Mouse (Mus musculus) cerebellum, postnatal 14 days (tissue): ENCODE data around the gene Rps9.
"Not testable (repeated sequence)": the region's sequence is repeated elsewhere in the genome, so short reads cannot be mapped to it uniquely, and the experiment has no call there.

Source experiments
- DNase-seq, 2 experiments: peaks; one replicate each; pipeline ENCODE4 v3.0.0; 2021; ENCODE audit warnings: mixed read lengths in 2 of 2

The Rps9 gene

DNA sequence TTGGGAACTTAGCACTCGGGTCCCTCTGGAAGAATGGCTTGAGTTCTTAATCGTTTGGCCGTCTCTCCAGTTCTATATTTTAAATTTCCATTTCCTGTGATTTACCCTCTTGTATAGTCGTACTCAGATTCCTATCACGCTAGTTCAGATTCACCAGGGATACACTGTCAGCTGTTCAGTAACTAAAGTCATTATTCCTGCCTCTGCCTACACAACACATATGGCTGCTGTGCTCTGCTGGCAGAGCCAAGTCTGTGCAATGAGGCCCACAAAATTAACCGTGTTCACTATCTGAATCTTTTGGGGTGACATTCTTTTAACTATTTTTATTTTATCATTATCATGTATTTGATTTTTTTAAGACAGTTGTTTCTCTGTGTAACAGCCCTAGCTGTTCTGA lies 5.3 kb upstream of the Rps9 start:
- no peak for DNase-seq

DNA sequence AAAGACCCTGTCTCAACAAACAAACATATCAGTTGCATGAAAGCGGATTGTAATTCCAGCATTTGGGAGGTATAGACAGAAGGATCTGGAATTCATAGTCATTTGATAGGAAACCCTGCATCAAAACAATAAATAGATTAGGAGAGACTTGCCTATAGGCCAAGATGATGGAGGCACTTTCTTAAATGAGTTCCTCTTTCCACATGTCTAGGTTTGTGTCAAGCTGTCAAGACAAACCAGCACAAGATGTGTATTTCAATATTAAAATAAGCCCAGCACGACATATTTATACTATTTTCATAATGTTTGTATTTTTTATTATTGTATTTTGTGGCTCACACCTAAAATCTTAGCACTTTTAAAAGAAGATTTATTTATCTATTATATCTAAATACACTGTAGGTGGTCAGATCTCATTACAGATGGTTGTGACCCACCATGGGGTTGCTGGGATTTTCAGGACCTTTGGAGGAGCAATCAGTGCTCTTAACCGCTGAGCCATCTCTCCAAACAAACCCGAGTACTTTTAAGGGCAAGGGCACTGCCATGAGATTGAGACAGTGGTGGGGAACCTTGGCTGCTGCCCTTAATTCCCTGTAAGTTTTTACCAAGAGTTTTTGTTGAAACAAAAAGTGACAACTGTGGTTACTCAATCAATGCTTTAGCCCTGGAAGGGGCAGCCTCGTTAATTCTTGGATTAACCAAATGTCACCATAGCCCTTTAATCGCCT lies 480 bp upstream of the Rps9 start:
- DNase-seq: no peak

DNA sequence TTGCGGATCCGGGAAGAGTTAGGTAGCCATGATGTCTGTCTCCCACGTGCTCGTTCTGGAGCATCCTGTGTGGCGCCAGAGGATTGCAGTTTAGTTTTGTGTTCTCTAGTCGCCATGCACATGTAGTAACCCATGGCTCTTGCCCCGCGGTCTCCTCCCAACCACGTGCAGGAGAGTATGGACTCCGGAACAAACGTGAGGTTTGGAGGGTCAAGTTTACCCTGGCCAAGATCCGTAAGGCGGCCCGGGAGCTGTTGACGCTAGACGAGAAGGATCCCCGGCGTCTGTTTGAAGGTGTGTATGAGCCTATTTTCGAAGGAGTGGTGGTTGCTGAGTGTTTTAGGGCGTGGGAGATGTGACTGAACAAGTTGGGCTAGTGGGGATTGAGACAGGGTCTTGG lies 682 bp downstream of the Rps9 start:
- no peak for DNase-seq

DNA sequence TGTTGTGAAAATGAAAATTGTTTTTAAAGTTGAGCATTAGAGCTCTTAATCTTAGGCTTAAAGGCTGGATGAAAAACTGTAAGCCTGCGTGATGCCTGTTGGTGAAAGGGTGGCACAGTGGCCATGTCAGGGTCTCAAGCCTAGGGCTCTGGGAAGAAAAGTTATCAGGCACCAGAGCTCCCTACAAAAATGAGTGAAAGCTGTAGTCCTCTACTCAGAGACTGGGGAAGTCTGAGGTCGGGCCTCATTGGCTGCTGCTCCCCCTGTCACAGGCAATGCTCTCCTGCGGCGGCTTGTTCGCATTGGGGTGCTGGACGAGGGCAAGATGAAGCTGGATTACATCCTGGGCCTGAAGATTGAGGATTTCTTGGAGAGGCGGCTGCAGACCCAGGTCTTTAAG lies 1.7 kb downstream of the Rps9 start:
- peak in 1 of 2 experiments; percentile 11 for DNase-seq

DNA sequence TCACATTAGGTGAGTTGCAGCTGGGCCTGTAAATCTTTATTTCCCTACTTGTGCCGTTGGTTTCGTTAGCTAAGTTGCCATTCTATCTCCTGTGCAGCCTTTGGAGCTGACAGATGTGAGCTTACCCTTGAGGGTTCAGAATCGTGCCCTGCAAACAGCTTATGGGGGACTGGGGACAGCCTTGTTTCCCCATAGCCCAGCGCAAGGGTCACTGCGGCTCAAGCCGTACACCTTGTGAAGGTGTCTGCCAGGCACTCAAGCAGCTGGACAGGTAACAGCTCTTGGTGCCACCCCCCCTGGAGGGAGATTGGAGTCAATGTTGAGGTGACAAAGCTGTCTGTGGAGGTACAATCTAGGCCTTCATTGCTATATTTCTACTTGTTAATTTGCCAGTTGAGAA lies 2.1 kb downstream of the Rps9 start:
- DNase-seq: peak in 1 of 2 experiments; percentile 7

DNA sequence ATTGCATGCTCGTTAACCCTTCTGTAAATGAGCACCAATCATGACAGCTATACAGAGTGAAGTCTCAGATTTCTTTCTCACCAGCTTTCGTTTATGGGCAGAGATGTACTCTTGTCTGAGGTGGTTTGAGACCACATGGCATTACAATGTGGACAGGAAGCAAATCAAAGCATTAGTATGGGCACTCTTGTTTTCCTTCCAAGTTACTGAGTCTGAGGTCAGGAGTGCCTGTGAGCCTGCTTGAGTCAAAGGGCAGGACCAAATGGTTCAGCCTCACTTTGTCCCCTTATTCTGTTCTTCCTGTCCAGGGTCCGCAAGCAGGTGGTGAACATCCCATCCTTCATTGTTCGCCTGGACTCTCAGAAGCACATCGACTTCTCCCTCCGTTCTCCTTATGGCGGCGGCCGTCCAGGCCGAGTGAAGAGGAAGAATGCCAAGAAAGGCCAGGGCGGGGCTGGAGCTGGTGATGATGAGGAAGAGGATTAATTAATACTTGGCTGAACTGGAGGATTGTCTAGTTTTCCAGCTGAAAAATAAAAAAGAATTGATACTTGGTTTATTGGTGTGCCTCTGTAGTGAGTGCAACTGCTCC lies 2.6 kb downstream of the Rps9 start:
- DNase-seq: no peak

DNA sequence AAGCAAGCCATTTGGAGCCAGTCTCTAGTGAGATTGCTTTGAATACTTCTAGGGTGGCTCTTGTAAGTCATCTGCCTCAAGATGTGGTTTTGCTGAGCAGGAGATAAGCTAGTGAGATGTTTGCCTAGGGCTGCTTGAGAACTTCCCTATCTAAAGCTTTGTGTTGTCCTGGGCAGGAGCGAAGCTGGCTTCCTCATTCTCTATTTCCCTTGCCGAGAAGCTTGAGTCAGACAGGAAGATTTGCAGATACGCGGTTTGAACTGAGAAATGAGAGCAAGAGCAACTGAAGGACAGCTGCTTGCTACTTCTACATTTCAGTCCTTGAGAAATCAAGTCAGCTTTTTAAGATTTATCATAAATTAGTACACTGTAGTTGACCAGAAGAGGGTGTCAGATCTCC lies 3.2 kb downstream of the Rps9 start:
- no peak for DNase-seq

DNA sequence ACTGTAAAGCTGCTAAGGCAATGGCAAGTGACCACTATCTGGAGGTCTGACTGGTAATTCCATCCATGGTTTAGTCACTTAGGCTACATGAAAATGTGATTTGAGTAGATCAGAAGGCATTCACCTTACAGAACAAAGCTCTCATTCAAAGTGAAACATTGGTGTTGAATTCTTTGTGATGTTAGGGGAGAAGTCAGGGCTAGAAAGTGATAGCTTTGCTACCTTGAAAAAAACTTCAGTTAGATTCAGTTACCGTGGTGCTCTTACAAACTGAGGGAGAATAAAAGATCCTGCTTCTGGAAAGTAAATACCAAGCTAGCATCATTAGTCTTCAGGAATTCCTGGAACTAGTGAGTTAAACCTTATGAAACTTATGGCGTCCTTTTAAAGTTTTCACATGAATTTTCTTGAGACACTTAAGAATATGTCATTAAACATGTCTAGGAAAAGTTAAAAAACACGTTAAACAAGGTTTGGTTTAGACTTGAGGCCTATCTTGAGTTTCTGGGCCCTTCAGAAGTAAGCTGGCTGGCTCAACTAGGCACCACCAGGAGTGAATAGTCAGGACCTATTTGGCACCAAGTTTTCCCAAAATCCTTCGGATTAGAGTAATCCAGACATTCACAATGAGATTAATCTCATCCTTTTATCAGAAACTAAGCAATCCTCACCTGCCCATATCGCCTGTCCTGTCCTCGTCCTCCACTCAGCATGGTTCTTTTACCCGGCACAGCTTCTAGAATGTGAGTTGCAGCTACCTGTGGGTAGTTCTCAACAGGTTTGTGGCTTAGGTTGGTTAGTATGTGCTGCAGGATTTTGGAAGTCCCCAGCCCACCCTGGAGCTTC lies 4.0 kb downstream of the Rps9 start:
- no peak for DNase-seq

DNA sequence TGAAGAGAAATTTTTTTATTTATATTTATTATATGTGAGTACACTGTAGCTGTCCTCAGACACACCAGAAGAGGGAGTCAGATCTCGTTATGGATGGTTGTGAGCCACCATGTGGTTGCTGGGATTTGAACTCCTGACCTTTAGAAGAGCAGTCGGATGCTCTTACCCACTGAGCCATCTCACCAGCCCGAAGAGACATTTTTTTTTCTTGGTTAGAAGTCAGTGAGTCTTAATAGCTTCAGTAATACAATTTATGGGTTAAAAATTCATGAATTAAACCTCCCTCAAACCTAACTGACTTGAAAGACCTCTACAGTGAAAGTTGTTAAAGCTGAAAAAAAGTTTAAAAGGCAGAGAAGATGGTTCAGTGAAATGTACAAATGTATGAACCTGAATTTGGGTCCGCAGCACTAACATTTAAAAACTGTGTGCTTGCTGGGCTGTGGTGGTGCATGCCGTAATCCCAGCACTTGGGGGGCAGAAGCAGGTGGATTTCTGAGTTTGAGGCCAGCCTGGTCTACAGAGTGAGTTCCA lies 4.7 kb downstream of the Rps9 start:
- not testable (repeated sequence) for DNase-seq

DNA sequence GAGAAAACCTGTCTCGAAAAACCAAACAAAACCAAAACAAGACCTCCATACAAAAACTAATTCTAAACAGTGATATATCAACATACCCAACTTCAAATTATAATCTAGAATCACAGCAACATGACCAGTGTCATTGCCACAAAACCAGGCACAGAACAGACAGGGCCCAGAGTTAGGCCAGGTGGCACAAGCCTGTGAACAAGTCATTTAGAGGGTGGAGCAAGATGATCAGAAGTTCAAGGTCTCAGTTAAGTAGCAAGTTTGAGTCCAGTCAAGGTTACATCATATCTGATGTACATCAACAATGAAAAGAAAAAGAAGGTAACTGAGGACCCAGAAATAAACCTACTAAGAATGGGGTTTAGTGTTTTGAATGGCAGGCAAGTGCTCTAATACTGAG lies 5.2 kb downstream of the Rps9 start:
- DNase-seq: no peak

DNA sequence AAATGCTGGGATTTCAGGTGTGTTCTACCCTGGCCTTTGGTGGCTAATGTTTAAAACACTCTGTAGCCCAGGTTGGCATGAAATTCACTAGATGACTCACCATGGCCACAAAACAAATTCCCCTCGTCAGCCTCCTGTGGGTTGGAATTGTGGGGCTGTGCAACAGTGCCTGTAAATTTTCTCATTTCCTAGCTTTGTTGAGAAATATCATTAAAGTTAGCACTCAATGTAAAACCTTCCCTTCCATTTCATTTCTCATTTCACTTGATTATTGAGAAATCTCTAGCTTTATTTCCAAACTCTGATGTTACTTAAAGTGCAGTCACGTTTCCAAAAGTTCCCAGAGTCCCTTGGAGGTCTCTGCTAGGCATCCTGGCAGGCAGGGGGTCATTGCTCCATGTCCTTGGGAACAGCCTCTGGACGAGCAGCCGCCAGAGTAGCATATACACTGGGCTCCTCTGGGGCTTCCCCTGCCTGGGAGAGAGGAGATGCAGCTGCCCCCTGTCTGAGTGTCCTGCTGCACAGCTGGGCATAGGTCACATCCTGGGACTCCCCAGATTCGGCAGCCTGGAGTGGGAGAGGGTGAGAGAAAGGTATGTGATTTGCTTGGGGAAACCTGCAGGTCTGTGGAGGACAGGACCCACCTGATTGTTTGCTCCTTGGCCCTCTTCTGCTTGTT lies 8.6 kb downstream of the Rps9 start:
- peak in 1 of 2 experiments; percentile 0 for DNase-seq

DNA sequence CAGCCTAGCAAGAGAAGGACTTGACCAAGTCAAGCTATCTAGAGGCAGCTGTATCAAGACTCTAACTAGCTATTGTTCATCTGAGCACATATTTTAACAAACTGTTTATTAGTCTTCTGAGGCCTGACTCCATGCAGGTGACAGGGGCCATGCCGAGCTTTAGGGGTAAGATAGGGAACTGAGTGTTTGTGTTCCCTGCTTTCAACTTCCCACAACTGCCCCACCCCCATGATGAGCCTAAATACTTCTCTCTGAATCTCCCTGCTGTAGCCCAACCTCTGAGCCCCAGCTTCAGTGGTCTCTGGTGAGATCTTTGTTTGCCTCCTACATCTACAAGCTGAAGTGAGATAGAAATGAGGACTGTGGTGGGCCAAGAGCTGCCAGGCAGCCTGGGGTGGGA lies 11.5 kb downstream of the Rps9 start:
- DNase-seq: peak in 1 of 2 experiments; percentile 0

DNA sequence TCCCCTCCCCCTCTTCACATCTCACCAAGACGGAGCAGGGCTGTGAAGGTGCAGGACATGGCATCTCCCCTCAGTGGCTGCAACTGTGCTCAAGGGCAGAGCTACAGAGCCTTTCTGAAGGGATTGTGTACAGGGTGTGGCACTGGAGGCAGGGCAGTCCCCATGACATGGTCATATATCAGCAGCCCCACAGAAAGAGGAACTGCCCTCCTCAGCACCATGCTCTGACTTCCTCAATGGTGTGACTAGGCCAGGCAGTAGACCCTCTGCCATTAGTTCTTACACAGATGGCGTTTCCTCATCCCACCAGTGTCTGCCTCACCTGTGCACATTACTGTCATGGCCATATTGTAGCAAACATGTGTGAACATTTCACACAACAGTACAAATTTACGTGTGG lies 16.5 kb downstream of the Rps9 start, which contains the start of gene Pirb:
Gene Pirb (minus strand): TSS at position 124 of the 400 bp plus-strand sequence.
- not testable (repeated sequence) for DNase-seq

DNA sequence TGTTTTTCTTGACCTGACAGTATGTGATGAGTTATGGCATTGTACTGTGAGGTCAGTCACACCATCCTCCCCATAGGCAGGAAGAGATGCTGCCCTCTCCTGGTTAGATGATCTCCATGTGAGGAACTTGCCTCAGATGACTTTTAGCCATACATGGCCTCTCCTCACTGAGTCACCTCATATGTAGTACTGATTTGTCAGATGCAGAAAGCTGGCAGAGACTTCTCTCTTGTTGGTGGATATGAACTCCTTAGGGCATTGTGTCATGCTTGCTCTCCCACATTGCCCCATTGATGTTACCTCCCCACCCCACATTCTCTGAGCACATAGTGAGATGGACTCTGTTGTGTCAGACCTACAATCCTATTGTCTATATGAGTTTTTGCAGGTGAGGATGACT lies 21.7 kb downstream of the Rps9 start:
- DNase-seq: not testable (repeated sequence)

DNA sequence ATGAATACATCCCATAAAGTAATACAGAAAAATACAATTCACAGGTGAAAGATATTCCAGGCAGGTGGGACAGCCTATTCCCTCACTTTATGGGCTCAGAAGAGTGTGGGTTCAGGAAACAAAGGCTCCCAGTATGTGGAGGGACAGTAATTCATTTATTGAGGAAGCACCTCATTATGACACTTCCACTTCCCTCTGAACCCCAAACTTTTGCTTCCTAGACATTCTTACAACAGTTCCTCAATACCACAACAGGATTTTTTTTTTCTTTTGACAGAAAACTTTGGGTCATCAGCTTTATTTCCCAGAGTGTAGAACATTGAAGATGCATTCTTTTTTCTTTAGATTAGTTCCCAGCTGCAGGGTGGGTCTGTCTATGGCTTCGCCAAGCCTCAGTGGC lies 28.9 kb downstream of the Rps9 start:
- not testable (repeated sequence) for DNase-seq
